Mouse (Mus musculus) myocyte (in vitro differentiated cells): ENCODE measurements around the gene Mfsd9. TPM values are rescaled to one million over a fixed set of nuclear protein-coding genes. Genes with fewer than 3 reads are reported as not detected.
A peak's percentile ranks its signal among the peaks of the same experiment; 100 is the strongest.

Experiments
- H3K27me3 ChIP-seq: one replicate; pipeline ENCODE4 v1.6.1; 2011; ENCODE audit not compliant: control insufficient read depth, insufficient read depth, insufficient read length
- H3K36me3 ChIP-seq: one replicate; pipeline ENCODE4 v1.6.1; 2011; ENCODE audit not compliant: control insufficient read depth, insufficient read depth
- H3K4me2 ChIP-seq: one replicate; pipeline ENCODE4 v1.6.1; 2011; ENCODE audit warnings: low read depth, control low read depth
- H3K4me3 ChIP-seq: one replicate; pipeline ENCODE4 v1.5.1; 2011; ENCODE audit warnings: mild to moderate bottlenecking, control low read depth, moderate library complexity
- H3K79me2 ChIP-seq: one replicate; pipeline ENCODE4 v1.6.1; 2011; ENCODE audit not compliant: control insufficient read depth, insufficient read depth
- H3ac ChIP-seq: one replicate; pipeline ENCODE4 v1.6.1; 2011; ENCODE audit not compliant: control insufficient read depth, insufficient read length
- CEBPB ChIP-seq: IDR thresholded peaks from 2 replicates; pipeline ENCODE4 v1.6.1; 2011; ENCODE audit warnings: mild to moderate bottlenecking, moderate library complexity; ENCODE audit not compliant: poor library complexity, insufficient read depth, severe bottlenecking
- E2F4 ChIP-seq: IDR thresholded peaks from one replicate; pipeline ENCODE4 v1.6.1; 2011; ENCODE audit warnings: mild to moderate bottlenecking, control low read depth, moderate library complexity; ENCODE audit not compliant: insufficient read depth
- MAX ChIP-seq: IDR thresholded peaks from one replicate; pipeline ENCODE4 v1.6.1; 2011; ENCODE audit warnings: low read depth, mild to moderate bottlenecking, control low read depth
- MYOD1 ChIP-seq, 3 experiments: IDR thresholded peaks; one replicate each; pipeline ENCODE4 v1.6.1; 2011; ENCODE audit warnings: control low read depth in 2 of 3, low read depth in 2 of 3, mild to moderate bottlenecking in 2 of 3, moderate library complexity in 1 of 3; ENCODE audit not compliant: insufficient read length in 2 of 3, control insufficient read depth in 1 of 3
- MYOG ChIP-seq, 3 experiments: IDR thresholded peaks; one replicate each; pipeline ENCODE4 v1.6.1; 2011; ENCODE audit warnings: control low read depth in 2 of 3, low read depth in 2 of 3, mild to moderate bottlenecking in 2 of 3; ENCODE audit not compliant: insufficient read length in 2 of 3, control insufficient read depth in 1 of 3, insufficient read depth in 1 of 3
- POLR2A ChIP-seq: IDR thresholded peaks from one replicate; pipeline ENCODE4 v1.6.1; 2011; ENCODE audit warnings: low read depth, mild to moderate bottlenecking, control low read depth, moderate library complexity; ENCODE audit not compliant: insufficient read length
- POLR2AphosphoS2 ChIP-seq: IDR thresholded peaks from one replicate; pipeline ENCODE4 v1.6.1; 2011; ENCODE audit warnings: low read depth, control low read depth; ENCODE audit not compliant: insufficient read length
- REST ChIP-seq: IDR thresholded peaks from one replicate; pipeline ENCODE4 v1.6.1; 2011; ENCODE audit warnings: mild to moderate bottlenecking, control low read depth, moderate library complexity; ENCODE audit not compliant: insufficient read depth, insufficient read length
- SRF ChIP-seq: IDR thresholded peaks from one replicate; pipeline ENCODE4 v1.6.1; 2011; ENCODE audit warnings: low read depth; ENCODE audit not compliant: control insufficient read depth, insufficient read length
- TCF12 ChIP-seq: IDR thresholded peaks from one replicate; pipeline ENCODE4 v1.6.1; 2011; ENCODE audit warnings: mild to moderate bottlenecking, control low read depth; ENCODE audit not compliant: poor library complexity, insufficient read depth, severe bottlenecking
- TCF3 ChIP-seq: IDR thresholded peaks from one replicate; pipeline ENCODE4 v1.6.1; 2011; ENCODE audit warnings: low read depth, control low read depth; ENCODE audit not compliant: insufficient read length
- USF1 ChIP-seq: IDR thresholded peaks from one replicate; pipeline ENCODE4 v1.6.1; 2011; ENCODE audit warnings: low read depth, mild to moderate bottlenecking, control low read depth, moderate library complexity
- polyA plus RNA-seq: library from polyadenylated mRNA; unstranded; fragments of >200 nt; fragmentation: generic; extraction: Trizol; gene quantifications from one replicate; pipeline ENCODE4 v1.2.1, GENCODE M21; 2012; ENCODE audit warnings: missing spikeins

Gene Mfsd9
- 1.2 TPM for polyA plus RNA-seq

- Histone ChIP-seq H3K27me3 (no peaks in the 10 kb centered on the region), H3K4me3 (peak within 1 kb of the TSS; percentile 45), H3K79me2 (no peaks in the 10 kb centered on the region), H3K4me2 (peak within 1 kb of the TSS; percentile 86), H3ac (no peak within 1 kb of the TSS), H3K36me3 (no peaks in the 10 kb centered on the region)
- no peak for TF ChIP-seq MYOD1 (IDR thresholded peaks at IDR 0.05; ENCODE audit: control insufficient read depth in 1 of 3, insufficient read length in 2 of 3, low read depth in 2 of 3)
- TF ChIP-seq E2F4 = no peak
- TF ChIP-seq REST = no peak
- TF ChIP-seq USF1 = no peak
- TF ChIP-seq TCF3 = no peak
- no peak for TF ChIP-seq POLR2AphosphoS2
- peak; percentile 61 for TF ChIP-seq POLR2A
- TF ChIP-seq SRF = no peak
Measured at GRCm38 (mm10) chr1:40790324-40791141, at the start of gene Mfsd9. Gene Mfsd9, minus strand, starts transcription at chr1:40790687.

- H3K4me3 ChIP-seq = no peak overlapping the region
- H3ac ChIP-seq = no peak overlapping the region
- H3K79me2 ChIP-seq = no peaks in the 10 kb centered on the region
- H3K36me3 ChIP-seq = no peaks in the 10 kb centered on the region
- H3K4me2 ChIP-seq = peak overlapping the region; percentile 31
- no peaks in the 10 kb centered on the region for H3K27me3 ChIP-seq
- no peak for TF ChIP-seq MYOG (IDR thresholded peaks at IDR 0.05; ENCODE audit: control insufficient read depth in 1 of 3, insufficient read depth in 1 of 3, insufficient read length in 2 of 3, low read depth in 2 of 3)
- TF ChIP-seq MAX = no peak
- no peak for TF ChIP-seq USF1
- no peak for TF ChIP-seq POLR2AphosphoS2
- no peak for TF ChIP-seq E2F4
- TF ChIP-seq TCF12 = no peak
- TF ChIP-seq MYOD1 (IDR thresholded peaks at IDR 0.05; ENCODE audit: control insufficient read depth in 1 of 3, insufficient read length in 2 of 3, low read depth in 2 of 3) = peak in 2 of 3 experiments; percentile 46 to 67
- no peak for TF ChIP-seq POLR2A
- no peak for TF ChIP-seq TCF3
Measured at GRCm38 (mm10) chr1:40835468-40835867, 45.0 kb upstream of the Mfsd9 start.

DNA sequence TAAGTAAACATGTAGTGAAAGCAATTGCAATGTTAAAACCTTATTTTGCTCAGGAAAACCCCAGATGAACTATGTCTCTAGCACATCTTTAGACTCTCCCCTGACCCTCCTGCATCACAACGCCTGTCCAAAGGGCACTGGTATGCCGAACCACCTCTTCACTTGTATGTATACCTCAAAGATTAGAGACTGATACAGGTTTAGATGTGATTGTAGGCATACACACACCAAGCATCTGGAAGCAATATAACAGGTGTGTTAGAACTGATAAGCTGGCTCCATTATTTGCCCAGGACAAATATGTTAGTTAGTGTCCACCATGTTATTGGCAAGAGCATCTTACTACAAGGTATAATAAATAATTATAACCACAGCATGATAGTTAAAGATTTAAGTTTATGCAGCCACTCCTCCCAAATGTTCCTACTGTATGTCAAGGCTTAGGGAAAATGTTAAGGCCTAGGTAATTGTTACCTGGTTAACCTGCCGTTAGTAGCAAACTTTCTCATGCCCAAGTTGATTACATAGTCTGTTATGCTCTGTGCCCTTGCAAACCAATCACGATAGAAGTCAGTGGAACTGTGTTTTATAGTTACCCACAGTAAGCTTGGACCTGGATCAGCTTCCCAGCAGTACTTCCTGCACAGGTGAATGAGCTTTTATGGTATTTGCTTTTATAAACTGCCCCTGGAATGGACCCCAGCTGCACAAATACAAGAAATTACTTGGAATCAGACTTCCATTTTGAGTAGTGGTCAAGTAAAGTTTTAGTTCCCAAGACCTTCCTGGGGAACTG is 40.4 kb upstream of the Mfsd9 start:
- Histone ChIP-seq H3K36me3 (no peaks in the 10 kb centered on the region), H3K4me2 (no peak overlapping the region), H3K27me3 (no peaks in the 10 kb centered on the region), H3K4me3 (no peak overlapping the region), H3ac (no peak overlapping the region), H3K79me2 (no peaks in the 10 kb centered on the region)
- TF ChIP-seq MAX (no peak), MYOG (IDR thresholded peaks at IDR 0.05; ENCODE audit: control insufficient read depth in 1 of 3, insufficient read depth in 1 of 3, insufficient read length in 2 of 3, low read depth in 2 of 3) (no peak), MYOD1 (IDR thresholded peaks at IDR 0.05; ENCODE audit: control insufficient read depth in 1 of 3, insufficient read length in 2 of 3, low read depth in 2 of 3) (no peak), SRF (no peak), POLR2A (no peak), TCF12 (no peak), POLR2AphosphoS2 (no peak), E2F4 (no peak), USF1 (no peak), TCF3 (no peak), REST (no peak), CEBPB (no peak)

DNA sequence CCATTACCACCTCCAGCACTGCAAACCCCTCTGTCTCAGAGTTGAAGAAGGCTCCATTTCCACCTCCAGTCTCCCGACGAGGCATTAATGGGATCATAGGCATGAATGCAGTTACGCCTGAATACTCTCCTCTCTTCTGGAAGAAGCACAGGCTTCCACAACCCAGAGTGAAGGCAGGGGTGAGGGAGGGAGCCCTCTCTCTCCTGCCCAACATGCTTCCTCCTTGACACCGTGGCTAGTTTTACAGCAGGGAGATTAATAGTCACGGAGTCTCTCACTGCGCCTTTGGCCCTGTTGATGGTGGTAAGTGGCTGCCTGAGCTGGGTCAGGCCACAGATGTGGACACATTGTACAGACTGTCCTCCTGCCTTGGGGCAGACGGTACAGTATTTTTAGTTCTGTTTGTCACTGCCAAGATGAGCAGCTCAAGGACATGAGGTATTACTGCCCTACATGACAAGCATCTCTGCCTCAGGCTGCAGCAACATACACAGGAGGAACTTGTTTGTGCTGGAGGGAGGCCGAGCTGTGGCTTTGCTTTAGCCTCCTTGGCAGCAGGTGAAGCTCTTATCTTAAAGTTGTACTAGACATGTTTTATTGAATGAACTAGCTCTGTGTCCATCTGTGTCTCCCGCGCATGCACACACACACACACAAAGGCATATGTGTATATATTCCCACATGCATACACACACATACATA is 38.9 kb upstream of the Mfsd9 start:
- Histone ChIP-seq H3K36me3 (no peaks in the 10 kb centered on the region), H3K4me3 (no peak overlapping the region), H3K4me2 (no peak overlapping the region), H3K27me3 (no peaks in the 10 kb centered on the region), H3K79me2 (no peaks in the 10 kb centered on the region), H3ac (no peak overlapping the region)
- TF ChIP-seq REST = no peak
- no peak for TF ChIP-seq POLR2A
- TF ChIP-seq TCF12 = no peak
- no peak for TF ChIP-seq POLR2AphosphoS2
- TF ChIP-seq USF1 = no peak
